Mouse (Mus musculus): ENCODE measurements around the gene I0C0044D17Rik.

GRCm38 (mm10) chr4:98843906-98844597 lies 20.4 kb upstream of the I0C0044D17Rik start:
- TF ChIP-seq POLR2A (IDR thresholded peaks at IDR 0.05; ENCODE audit: low read depth, low read length) (no peak), CTCF (IDR thresholded peaks at IDR 0.05; ENCODE audit: extremely low read depth, insufficient read depth, insufficient read length, insufficient replicate concordance) (no peak)
